Mouse (Mus musculus) heart, adult 2 months (tissue): ENCODE data around the gene Rassf8. TPM values are rescaled to one million over a fixed set of nuclear protein-coding genes. Genes with fewer than 3 reads are reported as not detected.

Experiments used
- DNase-seq, 2 experiments: peaks; one replicate each; pipeline ENCODE4 v3.0.0; 2021
- H3K27ac ChIP-seq: fragments of 200-600 bp; 2 replicates; pipeline ENCODE4 v1.8.1; 2022
- H3K27me3 ChIP-seq: fragments of 200-500 bp; 2 replicates; pipeline ENCODE4 v1.6.1; 2012; ENCODE audit warnings: mild to moderate bottlenecking, low read length, inconsistent platforms, mixed read lengths; ENCODE audit not compliant: control insufficient read depth, insufficient read depth
- H3K36me3 ChIP-seq: fragments of 200-500 bp; 2 replicates; pipeline ENCODE4 v1.6.1; 2012; ENCODE audit warnings: low read length, inconsistent platforms; ENCODE audit not compliant: control insufficient read depth, insufficient read depth
- H3K4me1 ChIP-seq: fragments of 200-500 bp; 2 replicates; pipeline ENCODE4 v1.6.1; 2011; ENCODE audit warnings: low read length; ENCODE audit not compliant: control insufficient read depth, insufficient read depth
- H3K4me3 ChIP-seq: fragments of 200-600 bp; 2 replicates; pipeline ENCODE4 v1.8.1; 2022
- H3K79me2 ChIP-seq: fragments of 200-500 bp; replicated peaks from 2 replicates; pipeline ENCODE4 v1.6.1; 2012; ENCODE audit warnings: mild to moderate bottlenecking, inconsistent platforms, low read length, moderate library complexity, mixed read lengths; ENCODE audit not compliant: control insufficient read depth, insufficient read depth
- H3K9ac ChIP-seq: fragments of 200-500 bp; 2 replicates; pipeline ENCODE4 v1.6.1; 2012; ENCODE audit warnings: low read depth, mild to moderate bottlenecking, control low read depth, inconsistent platforms, low read length, mixed read lengths
- CTCF ChIP-seq: fragments of 200-600 bp; IDR thresholded peaks from 2 replicates; pipeline ENCODE4 v1.8.1; 2022; ENCODE audit warnings: antibody characterized with exemption, mild to moderate bottlenecking, moderate library complexity
- EP300 ChIP-seq: fragments of 200-500 bp; IDR thresholded peaks from 2 replicates; pipeline ENCODE4 v1.6.1; 2011; ENCODE audit warnings: low read depth, low read length, control low read depth; ENCODE audit not compliant: insufficient read depth
- POLR2A ChIP-seq: fragments of 200-500 bp; IDR thresholded peaks from 2 replicates; pipeline ENCODE4 v1.6.1; 2011; ENCODE audit warnings: mild to moderate bottlenecking, low read depth, low read length, control low read depth; ENCODE audit not compliant: insufficient read depth
- WGBS: fragments of 180-500 bp; shearing (Covaris S2); methylation state at CpG from one replicate; pipeline ENCODE4 v1.1.7; 2018; 5-methylcytosine and 5-hydroxymethylcytosine counted together
- intact Hi-C: fragments of 180-260 bp; cut with DNase I; formaldehyde crosslinking; loops from one replicate; pipeline ENCODE4 v1.15.1; 2025
- polyA plus RNA-seq: library from polyadenylated mRNA; depleted of rRNA; stranded (reverse); fragments of >200 nt; gene quantifications from 2 replicates; pipeline ENCODE4 v1.2.3, GENCODE M21; 2012
- total RNA-seq, 2 experiments: library from RNA; stranded (reverse); gene quantifications; 2 replicates each; pipeline ENCODE4 v1.2.3; 2021

Rassf8 gene
- total and polyA plus RNA-seq, 3 experiments = 18.1 to 58.2 (median 56.9) TPM

DNA sequence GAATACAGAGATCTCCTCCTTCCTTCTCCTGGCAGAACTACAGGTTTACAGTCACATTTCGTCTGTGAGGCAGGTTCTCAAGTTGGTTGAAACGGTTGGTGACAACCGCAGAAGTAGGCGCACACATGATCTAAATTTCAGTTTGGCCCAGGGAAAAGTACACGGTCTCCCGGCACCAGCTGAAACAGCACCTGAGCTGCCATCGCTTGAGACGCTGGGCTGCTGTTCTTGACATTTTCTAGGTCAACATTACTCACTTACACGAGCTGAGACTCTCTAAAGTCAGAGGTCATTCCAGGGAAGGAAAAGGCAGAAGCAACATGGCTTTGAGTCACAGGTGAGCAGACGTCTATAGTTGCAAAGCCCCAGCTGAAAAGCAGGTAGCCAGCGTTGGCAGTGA lies 105.4 kb downstream of the Rassf8 start:
- no peak overlapping the region for H3K4me3 ChIP-seq
- H3K36me3 ChIP-seq = peaks cover 3% of the 10 kb centered on the region; the same call in 1 of the 2 replicates
- WGBS = 83% methylated on average over 11 of the region's 11 CpGs
- H3K4me1 ChIP-seq = peaks cover 6% of the 10 kb centered on the region
- H3K27me3 ChIP-seq = no peaks in the 10 kb centered on the region
- no peaks in the 10 kb centered on the region for H3K79me2 ChIP-seq
- no peak overlapping the region for H3K9ac ChIP-seq
- H3K27ac ChIP-seq = no peak overlapping the region
- TF ChIP-seq EP300 (no peak), CTCF (no peak), POLR2A (no peak)
- no peak for DNase-seq
- intact Hi-C loops = loop anchor here (2.0 kb wide), 1 partner anchor 15 kb away; no protein-coding TSS in a partner anchor

DNA sequence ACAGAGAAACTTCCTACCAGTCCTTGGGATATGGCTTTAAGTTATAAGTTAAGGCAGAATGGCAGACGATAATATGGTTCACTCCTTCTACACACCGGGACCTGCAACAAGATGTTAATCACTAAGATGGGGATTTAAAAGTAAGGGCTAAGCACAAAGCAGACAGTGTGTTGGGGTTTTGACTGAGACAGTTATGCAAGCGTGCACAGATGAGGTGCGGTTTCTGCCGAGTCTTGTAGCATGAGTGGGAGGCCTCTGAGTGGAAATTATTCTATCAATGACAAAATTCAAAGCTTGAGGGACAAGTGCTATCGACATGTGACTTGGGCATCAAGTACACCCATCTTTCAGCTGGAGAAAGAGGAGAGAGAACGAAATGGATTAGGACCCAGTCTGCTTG lies 106.2 kb downstream of the Rassf8 start:
- TF ChIP-seq POLR2A (no peak), CTCF (no peak), EP300 (no peak)
- Histone ChIP-seq H3K4me1 (peaks cover 9% of the 10 kb centered on the region), H3K9ac (no peak overlapping the region), H3K36me3 (peaks cover 3% of the 10 kb centered on the region; the same call in 1 of the 2 replicates), H3K4me3 (no peak overlapping the region), H3K27ac (no peak overlapping the region), H3K27me3 (no peaks in the 10 kb centered on the region), H3K79me2 (no peaks in the 10 kb centered on the region)
- WGBS = 91% methylated on average over 7 of the region's 7 CpGs
- intact Hi-C loops = loop anchor here (2.0 kb wide), 1 partner anchor 14 kb away; no protein-coding TSS in a partner anchor
- no peak for DNase-seq

DNA sequence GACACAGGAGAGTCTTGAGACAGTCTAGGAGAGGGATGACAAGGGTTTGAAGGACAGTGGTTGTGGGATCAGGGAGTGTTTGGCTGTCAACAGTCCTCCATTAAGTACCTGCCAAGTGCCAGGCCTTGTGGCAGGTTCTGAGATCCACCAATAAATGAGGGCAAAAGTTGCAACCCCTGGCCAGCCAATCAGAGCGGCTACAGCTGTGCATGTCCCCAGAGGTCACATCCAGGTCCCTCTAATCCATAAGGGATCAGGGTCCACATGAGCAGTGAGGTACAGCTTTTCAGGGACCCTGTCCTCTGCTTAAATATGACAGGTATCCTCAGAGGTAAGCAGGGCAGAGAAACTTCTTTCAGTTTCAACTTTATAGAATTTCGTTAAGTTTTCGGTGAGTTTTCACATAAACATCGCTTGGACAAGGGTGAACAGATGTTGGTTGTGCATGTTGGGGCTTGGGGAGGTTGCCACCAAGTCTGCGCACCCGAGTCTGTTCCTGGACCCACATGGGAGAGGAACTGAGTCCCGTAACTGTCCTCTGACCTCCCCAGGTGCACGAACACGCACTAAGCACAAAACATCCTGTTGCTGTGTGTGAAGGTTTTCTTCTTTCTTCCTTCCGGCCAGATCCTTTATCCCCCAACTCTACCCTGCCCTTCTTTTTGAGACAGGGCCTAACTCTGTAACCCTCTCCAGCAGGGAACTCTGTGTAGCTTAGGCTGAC lies 107.0 kb downstream of the Rassf8 start:
- H3K79me2 ChIP-seq = no peaks in the 10 kb centered on the region
- H3K36me3 ChIP-seq = peaks cover 3% of the 10 kb centered on the region; the same call in 1 of the 2 replicates
- 83% methylated on average over 10 of the region's 10 CpGs for WGBS
- DNase-seq = no peak
- H3K27ac ChIP-seq = no peak overlapping the region
- H3K4me3 ChIP-seq = no peak overlapping the region
- no peak overlapping the region for H3K9ac ChIP-seq
- peaks cover 9% of the 10 kb centered on the region for H3K4me1 ChIP-seq
- H3K27me3 ChIP-seq = no peaks in the 10 kb centered on the region
- no peak for TF ChIP-seq CTCF
- intact Hi-C loops = loop anchor here (2.0 kb wide), 2 partner anchors 13 to 417 kb away; no protein-coding TSS in a partner anchor

DNA sequence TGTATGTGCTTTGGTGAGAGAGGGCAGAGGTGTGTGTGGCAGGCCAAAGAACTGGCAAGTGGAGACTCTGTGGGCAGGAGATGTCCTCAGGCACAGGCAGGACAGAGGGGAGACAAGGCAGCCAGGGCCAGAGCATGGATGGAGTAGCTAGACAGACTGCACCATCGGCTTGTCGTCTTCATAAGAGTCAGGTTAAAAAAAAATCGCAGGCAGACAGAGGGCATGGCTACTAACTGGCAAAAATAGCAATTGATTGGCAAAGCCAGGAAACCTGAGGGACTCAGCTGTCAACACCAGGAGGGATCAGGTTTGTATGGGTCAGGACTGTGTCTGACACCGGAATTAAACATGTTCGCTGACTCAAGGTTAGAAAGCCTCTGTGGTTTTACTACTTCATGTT lies 108.2 kb downstream of the Rassf8 start:
- Histone ChIP-seq H3K9ac (peak overlapping the region; percentile 30; the same call in 1 of the 2 replicates), H3K4me3 (no peak overlapping the region), H3K36me3 (peaks cover 7% of the 10 kb centered on the region; the same call in 1 of the 2 replicates), H3K4me1 (peaks cover 11% of the 10 kb centered on the region), H3K79me2 (0 out of 2 replicates have a peak, but pooled peaks cover 1% of the 10 kb centered on the region), H3K27me3 (no peaks in the 10 kb centered on the region), H3K27ac (peak overlapping the region; percentile 20)
- DNase-seq = peak in 1 of 2 experiments; percentile 46
- WGBS = 60% methylated on average over 5 of the region's 5 CpGs
- intact Hi-C loops = loop anchor here (2.0 kb wide), 1 partner anchor 416 kb away; no protein-coding TSS in a partner anchor
- TF ChIP-seq EP300 (0 out of 2 replicates have a peak, but pooled peaks have one; percentile 56), POLR2A (no peak)

DNA sequence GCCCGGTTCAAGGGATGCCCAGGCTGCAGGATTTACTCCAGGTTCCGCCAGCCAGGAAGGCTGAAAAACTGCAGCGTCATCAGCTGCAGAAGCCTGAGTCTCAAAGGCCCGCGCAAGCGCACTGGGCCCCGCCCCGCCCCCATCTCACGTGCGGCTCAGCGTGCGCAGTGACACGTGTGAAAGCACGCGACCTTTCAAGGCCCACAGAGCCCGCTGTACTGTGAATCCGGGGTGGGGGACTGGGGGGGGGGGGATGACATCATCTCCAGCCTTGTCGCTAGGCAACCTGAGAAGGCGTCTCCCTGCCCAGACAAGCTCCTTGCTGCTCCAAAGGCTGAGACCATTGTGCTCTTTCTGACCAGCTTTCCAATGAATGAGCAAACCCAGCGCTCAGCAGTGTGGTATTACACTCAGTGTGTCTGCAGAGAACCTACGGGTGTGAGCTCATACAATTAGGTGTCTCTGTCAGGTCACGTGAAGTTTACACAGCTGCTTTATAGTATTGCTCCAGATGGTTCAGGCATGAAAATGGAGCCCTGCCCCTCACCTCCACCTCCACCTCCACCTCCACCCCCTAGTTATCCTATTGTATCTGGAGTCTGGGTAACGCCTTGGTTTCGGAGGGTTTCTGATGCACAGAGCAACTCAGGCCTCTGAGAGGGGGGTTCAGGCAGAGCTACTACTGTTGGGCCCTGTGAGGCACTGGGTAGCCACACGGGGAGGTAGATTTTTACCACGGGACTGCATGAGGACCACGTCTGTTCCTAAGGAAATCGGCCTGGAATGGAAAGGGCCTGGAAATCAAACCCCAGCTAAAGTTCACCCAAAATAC lies 109.4 kb downstream of the Rassf8 start:
- H3K79me2 ChIP-seq = 0 out of 2 replicates have a peak, but pooled peaks cover 1% of the 10 kb centered on the region
- TF ChIP-seq POLR2A (peak; percentile 57), CTCF (no peak), EP300 (peak; percentile 88)
- H3K36me3 ChIP-seq = peaks cover 11% of the 10 kb centered on the region
- peak; percentile 95 to 98 for DNase-seq
- H3K4me3 ChIP-seq = no peak overlapping the region
- intact Hi-C loops = loop anchor here (2.0 kb wide), 1 partner anchor 415 kb away; no protein-coding TSS in a partner anchor
- peak overlapping the region; percentile 36; the same call in 1 of the 2 replicates for H3K9ac ChIP-seq
- peaks cover 13% of the 10 kb centered on the region for H3K4me1 ChIP-seq
- peak overlapping the region; percentile 31 for H3K27ac ChIP-seq
- no peaks in the 10 kb centered on the region for H3K27me3 ChIP-seq
- WGBS = 13% methylated on average over 28 of the region's 28 CpGs
